Mouse (Mus musculus): ENCODE measurements around the gene Gm8994. TPM values are rescaled to one million over a fixed set of nuclear protein-coding genes. Genes with fewer than 3 reads are reported as not detected.

Gene Gm8994
- total RNA-seq, 2 experiments from 2014 or later: not detected

DNA sequence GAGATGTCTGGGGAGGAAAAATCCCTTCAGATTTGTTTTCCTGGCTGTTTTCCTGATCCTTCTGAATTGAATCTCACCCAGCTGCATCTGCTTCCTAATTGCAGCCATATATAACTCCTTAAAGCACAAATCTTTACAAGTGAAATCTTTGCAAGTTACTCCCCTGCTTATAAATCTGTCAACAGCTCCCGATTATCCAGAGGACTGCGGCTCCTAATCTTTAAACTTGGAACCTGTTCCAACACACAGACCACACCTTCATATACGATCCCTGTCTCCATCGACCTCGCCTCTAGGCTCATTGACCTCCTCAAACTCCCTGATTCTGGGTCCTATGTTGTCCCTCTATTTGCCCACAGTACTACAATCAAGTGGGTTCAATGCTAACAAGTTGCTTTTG is 13.3 kb downstream of the Gm8994 start:
- Histone ChIP-seq H3K4me3 (no peak overlapping the region), H3K27ac (no peak overlapping the region)
- TF ChIP-seq CTCF (IDR thresholded peaks at IDR 0.05): no peak
- intact Hi-C loops (cut with DNase I): no loop called here
- DNase-seq: no peak

DNA sequence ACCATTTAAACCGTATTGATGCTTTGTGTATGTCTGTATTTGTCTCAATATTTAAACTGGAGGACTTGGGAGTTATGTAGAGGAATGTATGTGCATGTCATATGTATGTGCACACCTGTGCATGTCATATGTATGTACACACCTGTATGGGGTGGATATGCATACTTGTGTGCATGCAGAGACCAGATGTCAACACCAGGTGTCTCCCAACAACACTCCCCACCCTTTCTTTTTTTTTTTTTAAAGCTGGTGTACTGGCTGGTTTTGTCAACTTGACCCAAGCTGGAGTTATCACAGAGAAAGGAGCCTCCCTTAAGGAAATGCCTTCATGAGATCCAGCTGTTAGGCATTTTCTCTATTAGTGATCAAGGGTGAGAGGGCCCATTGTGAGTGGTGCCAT is 13.8 kb downstream of the Gm8994 start:
- intact Hi-C loops (cut with DNase I): no loop called here
- no peak overlapping the region for H3K4me3 ChIP-seq
- H3K27ac ChIP-seq: no peak overlapping the region
- DNase-seq: no peak
- no peak for TF ChIP-seq CTCF (IDR thresholded peaks at IDR 0.05)

- DNase-seq: no peak
- intact Hi-C loops (cut with DNase I): no loop called here
- TF ChIP-seq CTCF (IDR thresholded peaks at IDR 0.05): no peak
- H3K4me3 ChIP-seq: no peak overlapping the region
- no peak overlapping the region for H3K27ac ChIP-seq
Measured at GRCm38 (mm10) chr6:136343868-136344267, 16.5 kb downstream of the Gm8994 start.

GRCm38 (mm10) chr6:136345034-136345433 is 17.7 kb downstream of the Gm8994 start:
- DNase-seq: no peak
- intact Hi-C loops (cut with DNase I): no loop called here
- no peak overlapping the region for H3K27ac ChIP-seq
- H3K4me3 ChIP-seq: no peak overlapping the region
- no peak for TF ChIP-seq CTCF (IDR thresholded peaks at IDR 0.05)

- no peak for TF ChIP-seq CTCF (IDR thresholded peaks at IDR 0.05)
- H3K27ac ChIP-seq: no peak overlapping the region
Measured at GRCm38 (mm10) chr6:136345641-136346040, 18.3 kb downstream of the Gm8994 start.

DNA sequence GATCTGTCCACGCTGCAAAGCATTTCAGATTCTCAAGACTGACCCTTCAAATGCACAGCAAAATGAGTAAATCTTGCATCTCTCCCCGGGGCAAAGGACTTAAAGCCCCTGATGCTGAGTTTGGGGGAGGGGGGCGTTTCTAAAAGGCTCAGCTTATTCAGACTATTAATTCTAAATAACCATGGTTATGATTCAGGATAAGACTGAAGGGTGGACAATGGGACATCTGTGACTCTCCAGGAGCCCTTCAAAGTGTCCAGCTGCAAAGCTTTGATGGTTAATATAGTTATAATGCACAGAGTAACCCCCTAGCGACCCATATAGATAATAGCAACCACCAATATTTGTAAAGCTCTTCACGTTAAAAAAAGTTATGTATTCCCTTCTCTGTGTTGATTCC is 19.7 kb downstream of the Gm8994 start:
- Histone ChIP-seq H3K27ac (no peak overlapping the region), H3K4me3 (no peak overlapping the region)
- DNase-seq: no peak
- intact Hi-C loops (cut with DNase I): no loop called here
- no peak for TF ChIP-seq CTCF (IDR thresholded peaks at IDR 0.05)

More at GRCm38 (mm10) chr6:136345641-136346040, 18.3 kb downstream of the Gm8994 start:
- no peak overlapping the region for H3K4me3 ChIP-seq
- no peak for DNase-seq
- intact Hi-C loops (cut with DNase I): no loop called here

GRCm38 (mm10) chr6:136347631-136348030 is 20.3 kb downstream of the Gm8994 start:
- no peak overlapping the region for H3K4me3 ChIP-seq
- no peak for TF ChIP-seq CTCF (IDR thresholded peaks at IDR 0.05)
- DNase-seq: no peak
- intact Hi-C loops (cut with DNase I): no loop called here
- H3K27ac ChIP-seq: no peak overlapping the region

DNA sequence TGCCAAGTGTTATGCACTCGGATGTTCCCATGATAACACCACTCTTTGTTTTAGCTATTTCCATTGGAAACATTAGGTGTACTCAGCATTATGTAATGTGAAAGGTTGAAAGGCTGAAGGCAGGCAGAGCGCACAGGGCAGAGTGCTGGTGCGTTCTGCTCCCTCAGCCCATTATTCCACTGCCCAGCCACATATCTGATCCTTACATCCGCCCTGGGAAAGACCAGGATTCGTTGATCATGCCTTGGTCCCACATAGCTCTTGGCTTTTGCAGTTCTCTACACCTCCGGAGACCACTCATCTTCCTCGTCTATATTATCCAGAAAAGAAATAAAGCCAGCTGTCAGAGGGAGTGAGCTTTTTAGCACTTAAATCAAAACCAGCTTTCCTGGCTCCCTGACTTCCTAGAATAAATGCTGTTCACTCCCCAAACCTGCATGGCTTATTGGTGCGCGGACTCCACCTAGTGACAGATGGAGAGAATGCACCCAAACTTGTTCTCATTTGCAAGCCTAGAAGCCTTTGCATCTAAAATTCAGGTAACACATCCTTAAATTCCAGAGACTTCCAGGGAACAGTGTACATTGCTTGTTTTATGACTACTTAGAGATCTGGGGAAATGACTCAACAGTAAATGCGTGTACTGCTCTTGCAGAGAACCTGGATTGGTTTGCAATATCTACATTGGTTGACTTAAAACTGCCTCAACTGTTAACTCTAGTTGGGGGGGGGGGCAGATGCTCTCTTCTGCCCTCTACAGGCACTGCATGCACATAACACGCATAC is 26.3 kb downstream of the Gm8994 start:
- peak; percentile 83 for TF ChIP-seq CTCF (IDR thresholded peaks at IDR 0.05)
- no peak overlapping the region for H3K27ac ChIP-seq
- peak; percentile 41 for DNase-seq
- intact Hi-C loops (cut with DNase I): loop anchor here (2.0 kb wide), 1 partner anchor 447 kb away; no protein-coding TSS in a partner anchor
- H3K4me3 ChIP-seq: no peak overlapping the region

DNA sequence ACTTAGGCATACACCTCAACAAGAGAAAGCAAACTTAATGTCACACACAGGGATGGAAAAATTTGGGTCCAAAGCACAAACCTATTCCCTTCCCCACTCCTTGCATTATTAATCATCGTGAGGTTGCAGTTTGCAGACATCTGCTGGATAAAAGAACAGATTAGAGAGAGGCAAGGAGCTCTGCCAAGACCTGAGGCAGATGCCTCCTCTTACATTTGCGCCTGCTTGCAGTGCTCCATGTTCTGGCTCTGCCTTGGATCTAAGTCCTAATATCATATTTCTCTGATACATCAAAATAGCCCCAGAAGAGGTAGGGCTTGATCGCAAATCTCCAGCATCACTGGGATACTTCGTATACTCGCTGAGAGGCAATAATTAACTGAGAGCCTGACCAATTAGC is 31.1 kb downstream of the Gm8994 start:
- intact Hi-C loops (cut with DNase I): no loop called here
- no peak overlapping the region for H3K27ac ChIP-seq
- DNase-seq: no peak
- H3K4me3 ChIP-seq: no peak overlapping the region
- no peak for TF ChIP-seq CTCF (IDR thresholded peaks at IDR 0.05)

GRCm38 (mm10) chr6:136363313-136363712 is 36.0 kb downstream of the Gm8994 start:
- Histone ChIP-seq H3K4me3 (no peak overlapping the region), H3K27ac (no peak overlapping the region)
- intact Hi-C loops (cut with DNase I): no loop called here
- TF ChIP-seq CTCF (IDR thresholded peaks at IDR 0.05): no peak
- no peak for DNase-seq

DNA sequence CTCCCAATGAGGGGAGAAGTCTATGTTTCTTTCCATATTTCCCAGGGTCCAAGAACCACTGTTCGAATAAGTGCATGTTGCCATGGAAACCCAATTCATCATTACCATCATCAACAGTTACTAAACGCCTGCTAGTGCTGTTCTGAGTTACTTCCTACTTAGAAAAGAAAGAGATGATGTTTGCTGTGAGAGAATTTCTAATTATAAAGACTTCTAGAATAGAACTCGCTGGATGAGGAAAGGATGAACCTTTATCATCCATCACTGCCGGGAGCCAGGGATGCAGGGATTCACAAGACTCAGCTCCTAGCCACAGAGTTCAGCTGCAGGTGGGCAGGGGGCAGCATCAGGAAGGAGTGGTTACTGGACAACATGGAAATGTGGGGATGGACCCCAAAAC is 36.7 kb downstream of the Gm8994 start:
- intact Hi-C loops (cut with DNase I): no loop called here
- no peak overlapping the region for H3K4me3 ChIP-seq
- TF ChIP-seq CTCF (IDR thresholded peaks at IDR 0.05): no peak
- DNase-seq: no peak
- no peak overlapping the region for H3K27ac ChIP-seq

DNA sequence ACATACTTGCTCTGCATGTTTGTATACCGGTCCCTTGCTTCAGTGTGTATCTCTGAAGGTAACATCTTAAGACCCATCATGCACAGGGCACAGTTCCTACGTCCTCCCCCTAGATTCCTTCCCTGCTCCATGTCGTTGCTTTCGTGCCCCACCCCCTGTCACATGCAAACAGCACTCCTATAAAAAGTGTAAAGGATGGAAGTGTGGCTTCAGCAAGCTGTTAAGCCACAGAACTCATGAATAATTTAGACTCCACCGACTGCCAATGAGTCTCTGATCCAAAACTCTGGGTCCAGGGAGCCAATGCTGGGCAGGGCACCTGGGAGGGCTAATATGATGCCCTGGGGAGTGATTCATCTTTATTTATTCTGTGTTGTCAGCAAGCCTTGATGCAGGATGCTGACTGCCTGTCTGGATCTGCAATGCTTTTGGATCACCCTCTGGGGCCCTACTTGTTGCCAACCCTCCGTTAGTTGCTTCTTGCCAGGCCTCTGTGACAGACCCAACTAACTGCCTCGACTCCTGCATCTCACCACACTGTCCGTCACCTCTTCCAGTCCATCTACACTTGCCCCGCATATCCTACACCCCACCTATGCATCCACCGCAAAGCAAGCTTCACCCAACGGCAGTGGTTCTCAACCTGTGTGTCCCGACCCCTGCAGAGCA is 37.2 kb downstream of the Gm8994 start:
- intact Hi-C loops (cut with DNase I): no loop called here
- no peak for TF ChIP-seq CTCF (IDR thresholded peaks at IDR 0.05)

GRCm38 (mm10) chr6:136376097-136376496 is 48.8 kb downstream of the Gm8994 start:
- DNase-seq: no peak
- intact Hi-C loops (cut with DNase I): no loop called here
- TF ChIP-seq CTCF (IDR thresholded peaks at IDR 0.05): no peak
- Histone ChIP-seq H3K27ac (no peak overlapping the region), H3K4me3 (no peak overlapping the region)

More for the DNA sequence above, 37.2 kb downstream of the Gm8994 start:
- no peak for DNase-seq
- Histone ChIP-seq H3K27ac (no peak overlapping the region), H3K4me3 (no peak overlapping the region)

Other genes with a start within 250 kb of the Gm8994 start
- gene Grin2b, start 154.0 kb upstream of the Gm8994 start, total RNA-seq (2021): under 1 TPM in 1 of 2 experiments, not detected in 1; 0.03 TPM
- not detected for gene E330021D16Rik, start 88.0 kb downstream of the Gm8994 start, total RNA-seq (2021)
- gene Atf7ip, start 178.6 kb downstream of the Gm8994 start, total RNA-seq (2021): 10 to 100 TPM; 43.4 to 46.9 TPM